Comparison of ENCODE assay signal across 9 mouse cellular contexts in genomic region chr11:70765776-70766445, GRCm38 (mm10). TPM values are rescaled to one million over a fixed set of nuclear protein-coding genes. Genes with fewer than 3 reads are reported as not detected.
DNase-seq lines count a peak whose midpoint lies in the region; ATAC-seq and TF ChIP-seq lines count a peak whose summit lies in the region.
"Had no signal": no experiment of that assay in that cellular context is flagged by ENCODE, and none has a peak within 500 bp of the region (broad histone marks: within the 10 kb centered on the region; RNA-seq: fewer than 3 reads in every experiment).

No protein-coding gene starts in this region.

- peaks cover 2 to 13% of the 10 kb centered on the region in 2 experiments for H3K36me3 ChIP-seq in CH12.LX (replicated peaks in 1 of 2; ENCODE audit: control insufficient read depth in 1 of 2, insufficient read depth in 1 of 2, low read length in 1 of 2)
- peaks cover 12% of the 10 kb centered on the region for H3K36me3 ChIP-seq in heart, embryonic 12.5 days
- H3K36me3 ChIP-seq in hindbrain, embryonic 16.5 days (ENCODE audit: control insufficient read depth, insufficient read depth, low read length), result no peaks in the 10 kb centered on the region

- peak; percentile 76 for TF ChIP-seq EP300 in CH12.LX (IDR thresholded peaks at IDR 0.05; ENCODE audit: low read length)

- H3K27me3 ChIP-seq in CH12.LX (replicated peaks), result no peaks in the 10 kb centered on the region
- H3K27me3 ChIP-seq in heart, embryonic 12.5 days (replicated peaks), result no peaks in the 10 kb centered on the region
- no peaks in the 10 kb centered on the region for H3K27me3 ChIP-seq in hindbrain, embryonic 16.5 days (replicated peaks; ENCODE audit: control insufficient read depth, insufficient read depth, low read length)

- H3K79me2 ChIP-seq in CH12.LX (replicated peaks; ENCODE audit: control insufficient read depth, extremely low read depth, insufficient read depth, poor library complexity, severe bottlenecking), result peaks cover 9% of the 10 kb centered on the region

- peak; percentile 19 to 26 for DNase-seq in kidney, adult 8-10 months
- DNase-seq in kidney, adult 18-20 months, result no peak
- DNase-seq in CH12.LX (ENCODE audit: extremely low read depth) (peak; percentile 74), adipocyte (ENCODE audit: low spot score) (no peak)
- DNase-seq in kidney, postnatal 36 days, result peak; percentile 33 to 68
- no peak for DNase-seq in cerebellum, adult 8-10 months
- DNase-seq: left cerebral cortex, postnatal 4 days had no signal

- H3K4me3 ChIP-seq in CH12.LX (replicated peaks in 1 of 3; ENCODE audit: low read depth in 2 of 3, low read length in 2 of 3, poor library complexity in 1 of 3), result peak overlapping the region; percentile 16 to 50 (median 39)
- H3K4me3 ChIP-seq in heart, embryonic 12.5 days, result no peak overlapping the region
- no peak overlapping the region for H3K4me3 ChIP-seq in hindbrain, embryonic 16.5 days (ENCODE audit: low read length)

- TF ChIP-seq RAD21 in CH12.LX (IDR thresholded peaks at IDR 0.05; ENCODE audit: low read depth, low read length), result no peak

- peak overlapping the region; percentile 85 for H3K9ac ChIP-seq in CH12.LX (ENCODE audit: insufficient read depth, low read depth)
- H3K9ac ChIP-seq in heart, embryonic 12.5 days, result no peak overlapping the region
- H3K9ac ChIP-seq in hindbrain, embryonic 16.5 days (ENCODE audit: low read depth, low read length), result no peak overlapping the region

- in situ Hi-C loops in CH12.LX (cut with MboI; ENCODE audit: low pct_ligation_motif_present, low pct_unique_long_range_greater_than_20kb, low sequenced_read_pairs), result loop anchor here (25.0 kb wide), 1 partner anchor 529 kb away; the partner anchor contains the start of genes 0610010K14Rik, Bcl6b, Gm21988 and Rnasek

- peak overlapping the region; percentile 76 for H3K27ac ChIP-seq in CH12.LX (ENCODE audit: insufficient read depth, low read depth)
- H3K27ac ChIP-seq in heart, embryonic 12.5 days (ENCODE audit: poor library complexity, severe bottlenecking), result 0 out of 2 replicates have a peak overlapping the region, but pooled peaks have one; percentile 44
- no peak overlapping the region for H3K27ac ChIP-seq in hindbrain, embryonic 16.5 days (ENCODE audit: low read depth, low read length)

- H3K9me3 ChIP-seq in CH12.LX (replicated peaks; ENCODE audit: low read length), result no peaks in the 10 kb centered on the region
- no peaks in the 10 kb centered on the region; the same call in 1 of the 2 replicates for H3K9me3 ChIP-seq in heart, embryonic 12.5 days (replicated peaks)
- H3K9me3 ChIP-seq in hindbrain, embryonic 16.5 days (ENCODE audit: control insufficient read depth, low read length), result no peaks in the 10 kb centered on the region

- peak overlapping the region; percentile 82 for H3K4me2 ChIP-seq in CH12.LX (ENCODE audit: insufficient read depth, low read depth, poor library complexity, severe bottlenecking)
- H3K4me2 ChIP-seq in heart, embryonic 12.5 days, result 0 out of 2 replicates have a peak overlapping the region, but pooled peaks have one; percentile 13
- no peak overlapping the region for H3K4me2 ChIP-seq in hindbrain, embryonic 16.5 days (ENCODE audit: low read length)

- dilution Hi-C loops in CH12.LX (cut with MboI; ENCODE audit: extremely low pct_ligation_motif_present, extremely low pct_unique_long_range_greater_than_20kb, low sequenced_read_pairs), result no loop called here

- peaks cover 8 to 47% of the 10 kb centered on the region in 2 experiments for H3K4me1 ChIP-seq in CH12.LX (ENCODE audit: control insufficient read depth in 1 of 2, insufficient read depth in 2 of 2)
- H3K4me1 ChIP-seq in heart, embryonic 12.5 days (replicated peaks), result peaks cover 16% of the 10 kb centered on the region
- H3K4me1 ChIP-seq in hindbrain, embryonic 16.5 days (ENCODE audit: control insufficient read depth, insufficient read depth, low read depth, low read length), result peaks cover 10% of the 10 kb centered on the region

- 65% methylated on average over 16 of the region's 16 CpGs for WGBS in heart, embryonic 12.5 days
- 89% methylated on average over 16 of the region's 16 CpGs for WGBS in hindbrain, embryonic 16.5 days

- TF ChIP-seq POLR2A in CH12.LX (IDR thresholded peaks at IDR 0.05; ENCODE audit: low read depth, low read length), result peak; percentile 59

- no peak for ATAC-seq in heart, embryonic 12.5 days (ENCODE audit: insufficient number of reproducible peaks, low FRiP score)
- no peak for ATAC-seq in hindbrain, embryonic 16.5 days

- TF ChIP-seq CTCF in CH12.LX (conservative IDR thresholded peaks at IDR 0.05 in 1 of 2, IDR thresholded peaks at IDR 0.05 in 1 of 2; ENCODE audit: low read depth in 2 of 2, low read length in 2 of 2), result no peak

TF ChIP-seq in CH12.LX, 34 proteins besides CTCF, POLR2A, EP300 and RAD21:
- TF ChIP-seq CHD2 (IDR thresholded peaks at IDR 0.05; ENCODE audit: low read length), result no peak
- TF ChIP-seq USF2 (conservative IDR thresholded peaks at IDR 0.05; ENCODE audit: low read depth, low read length), result no peak
- no peak; the same call in 1 of the 2 replicates for TF ChIP-seq MYC (IDR thresholded peaks at IDR 0.05; ENCODE audit: low read depth, low read length)
- TF ChIP-seq E2F4 (IDR thresholded peaks at IDR 0.05; ENCODE audit: insufficient replicate concordance, low read depth, low read length), result no peak
- TF ChIP-seq MAFK (IDR thresholded peaks at IDR 0.05; ENCODE audit: insufficient replicate concordance, low read length), result no peak
- no peak for TF ChIP-seq ZNF384 (IDR thresholded peaks at IDR 0.05; ENCODE audit: low read depth, low read length)
- TF ChIP-seq MAX (IDR thresholded peaks at IDR 0.05; ENCODE audit: low read length), result peak; percentile 56
- 0 out of 2 replicates have a peak, but pooled peaks have one; percentile 46 for TF ChIP-seq TCF12 (IDR thresholded peaks at IDR 0.05; ENCODE audit: low read depth, low read length)
- TF ChIP-seq POLR2AphosphoS2 (IDR thresholded peaks at IDR 0.05; ENCODE audit: low read depth, low read length), result no peak
- no peak for TF ChIP-seq NELFE (IDR thresholded peaks at IDR 0.05; ENCODE audit: low read depth, low read length)
- TF ChIP-seq BHLHE40 (IDR thresholded peaks at IDR 0.05; ENCODE audit: low read depth, low read length), result peak; percentile 37; the same call in 1 of the 2 replicates
- TF ChIP-seq MEF2A (IDR thresholded peaks at IDR 0.05; ENCODE audit: borderline replicate concordance, low read depth, low read length), result peak; percentile 54; the same call in 1 of the 2 replicates
- TF ChIP-seq ELF1 (IDR thresholded peaks at IDR 0.05; ENCODE audit: low read depth, low read length), result peak; percentile 79; the same call in 1 of the 2 replicates
- TF ChIP-seq MAZ (IDR thresholded peaks at IDR 0.05; ENCODE audit: low read depth, low read length), result no peak
- TF ChIP-seq ETS1 (conservative IDR thresholded peaks at IDR 0.05; ENCODE audit: low read depth, low read length), result peak; percentile 21; the same call in 1 of the 2 replicates
- no peak for TF ChIP-seq KAT2A (IDR thresholded peaks at IDR 0.05; ENCODE audit: insufficient replicate concordance, low read length)
- peak; percentile 36; the same call in 1 of the 2 replicates for TF ChIP-seq MXI1 (IDR thresholded peaks at IDR 0.05; ENCODE audit: low read depth, low read length)
- peak; percentile 73 for TF ChIP-seq IRF4 (IDR thresholded peaks at IDR 0.05; ENCODE audit: low read depth, low read length)
- no peak for TF ChIP-seq ZMIZ1 (IDR thresholded peaks at IDR 0.05; ENCODE audit: low read depth, low read length)
- peak; percentile 63; the same call in 1 of the 2 replicates for TF ChIP-seq TBP (conservative IDR thresholded peaks at IDR 0.05; ENCODE audit: low read depth, low read length)
- TF ChIP-seq UBTF (IDR thresholded peaks at IDR 0.05; ENCODE audit: low read depth, low read length), result no peak
- TF ChIP-seq GABPA (IDR thresholded peaks at IDR 0.05; ENCODE audit: insufficient replicate concordance, low read depth, low read length), result no peak
- peak; percentile 73 for TF ChIP-seq HCFC1 (IDR thresholded peaks at IDR 0.05; ENCODE audit: low read depth, low read length)
- no peak for TF ChIP-seq USF1 (IDR thresholded peaks at IDR 0.05; ENCODE audit: low read depth, low read length)
- TF ChIP-seq RCOR1 (conservative IDR thresholded peaks at IDR 0.05; ENCODE audit: low read depth, low read length), result no peak
- peak; percentile 73 for TF ChIP-seq SIN3A (IDR thresholded peaks at IDR 0.05; ENCODE audit: low read length)
- no peak for TF ChIP-seq SMC3 (IDR thresholded peaks at IDR 0.05; ENCODE audit: low read depth, low read length)
- no peak; the same call in 1 of the 2 replicates for TF ChIP-seq NRF1 (IDR thresholded peaks at IDR 0.05; ENCODE audit: low read depth, low read length)
- TF ChIP-seq ZC3H11A (IDR thresholded peaks at IDR 0.05; ENCODE audit: low read depth, low read length), result no peak
- peak; percentile 88; the same call in 1 of the 2 replicates for TF ChIP-seq CHD1 (IDR thresholded peaks at IDR 0.05; ENCODE audit: low read depth, low read length)
- TF ChIP-seq PAX5 (IDR thresholded peaks at IDR 0.05; ENCODE audit: low read length), result no peak
- no peak; the same call in 1 of the 2 replicates for TF ChIP-seq JUND (conservative IDR thresholded peaks at IDR 0.05; ENCODE audit: low read depth, low read length)
- peak; percentile 30; the same call in 1 of the 2 replicates for TF ChIP-seq JUN (IDR thresholded peaks at IDR 0.05; ENCODE audit: insufficient read depth, low read depth, low read length)
- no peak for TF ChIP-seq ZKSCAN1 (IDR thresholded peaks at IDR 0.05; ENCODE audit: borderline replicate concordance, low read depth, low read length)

RNA-seq across cellular contexts. Expression of gene Zfp3, which starts 1.9 kb away (rescaled TPM):
- total RNA-seq in CH12.LX (2012; rRNA removed) (3.1 and 3.5 TPM in 2 replicates), CH12.LX (2014; rRNA removed) (1.7 and 1.9 TPM in 2 replicates)
- 2.0 and 2.5 TPM in 2 replicates for polyA plus RNA-seq in CH12.LX (2012; ENCODE audit: insufficient read length, low read depth)
- 7.3 and 8.3 TPM in 2 replicates for polyA plus RNA-seq in heart, embryonic 12.5 days (2016; fragmentation: Nextera tagmentation; extraction: Ambion mirVana)
- 16.4 and 17.1 TPM in 2 replicates for polyA plus RNA-seq in hindbrain, embryonic 16.5 days (2015; fragmentation: Nextera tagmentation; extraction: Ambion mirVana)

RNA-seq across cellular contexts. Expression of gene Scimp, which starts 46.5 kb away (rescaled TPM):
- 0.17 and 0.30 TPM in 2 replicates for total RNA-seq in CH12.LX (2012; rRNA removed)
- 0.21 and 1.2 TPM in 2 replicates for total RNA-seq in CH12.LX (2014; rRNA removed)
- polyA plus RNA-seq in CH12.LX (2012; ENCODE audit: insufficient read length, low read depth), result 0.53 and 0.79 TPM in 2 replicates
- not detected in 2 replicates for polyA plus RNA-seq in heart, embryonic 12.5 days (2016; fragmentation: Nextera tagmentation; extraction: Ambion mirVana)
- polyA plus RNA-seq in hindbrain, embryonic 16.5 days (2015; fragmentation: Nextera tagmentation; extraction: Ambion mirVana), result 0.19 TPM in 1 of 2 replicates, not detected in the other
- total RNA-seq: left cerebral cortex, postnatal 4 days had no signal

Comparison
In these comparisons a context has a peak if more than half of its experiments do, and no peak if none do; other contexts are left out.
1. DNase-seq: peak in kidney, adult 8-10 months (2 of 2), CH12.LX (single experiment) and kidney, postnatal 36 days (2 of 2); none in kidney, adult 18-20 months (single experiment), cerebellum, adult 8-10 months (single experiment) and adipocyte (single experiment).
2. H3K4me3 ChIP-seq: peak in CH12.LX (3 of 3); none in heart, embryonic 12.5 days (single experiment) and hindbrain, embryonic 16.5 days (single experiment).